Mouse (Mus musculus) brain, embryonic 14.5 days (tissue): ENCODE data around the gene Orai1.

Source experiments
- CTCF ChIP-seq: fragments of 200-500 bp; IDR thresholded peaks from 2 replicates; pipeline ENCODE4 v1.5.1; 2012; ENCODE audit warnings: inconsistent platforms, mild to moderate bottlenecking, moderate library complexity, borderline replicate concordance; ENCODE audit not compliant: insufficient read depth, insufficient read length; ENCODE audit errors: extremely low read depth
- POLR2A ChIP-seq: fragments of 200-500 bp; IDR thresholded peaks from 2 replicates; pipeline ENCODE4 v1.6.1; 2012; ENCODE audit warnings: mild to moderate bottlenecking, inconsistent platforms, borderline replicate concordance; ENCODE audit not compliant: poor library complexity, insufficient read depth, insufficient read length, severe bottlenecking; ENCODE audit errors: extremely low read depth

DNA sequence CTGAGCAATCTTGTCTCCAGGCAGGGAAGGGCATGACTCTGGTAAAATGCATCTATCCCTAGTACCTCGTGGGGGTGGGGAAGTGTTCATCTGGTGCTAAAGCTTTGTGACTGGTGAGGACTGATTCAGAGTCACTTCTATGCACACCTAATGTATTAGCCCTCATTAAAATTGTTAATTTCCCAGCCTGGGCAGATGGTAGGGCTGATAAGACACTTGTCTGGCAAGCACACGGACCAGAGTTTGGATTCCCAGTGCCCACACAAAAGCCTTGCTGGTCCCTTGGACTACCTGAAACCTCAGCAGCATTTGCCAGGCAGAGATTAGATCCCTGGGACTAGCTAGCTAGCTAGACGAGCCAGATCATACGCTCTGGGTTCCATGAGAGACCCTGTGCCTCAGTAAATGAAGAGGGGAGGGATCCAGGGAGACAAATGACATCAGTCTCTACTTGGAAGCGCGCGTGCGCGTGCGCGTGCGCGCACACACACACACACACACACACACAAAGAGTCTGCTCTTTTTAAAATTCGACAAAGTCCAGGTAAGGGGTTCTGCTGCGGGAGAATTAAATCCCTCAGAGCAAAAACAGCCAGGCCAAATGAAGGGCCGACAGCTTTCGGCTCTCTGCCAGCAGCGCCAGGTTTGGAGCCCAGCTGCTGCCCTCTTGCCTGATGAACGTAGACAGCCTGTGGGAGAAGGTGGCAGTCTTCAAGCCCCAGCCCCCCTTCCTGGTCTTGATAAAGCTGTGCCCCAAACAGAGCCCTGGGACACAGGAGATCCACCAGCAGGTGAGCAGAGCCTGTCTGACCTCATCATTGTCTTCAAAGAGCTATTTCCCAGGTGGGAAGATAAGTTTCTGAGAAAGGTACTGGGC is 8.9 kb upstream of the Orai1 start:
- no peak for TF ChIP-seq CTCF
- TF ChIP-seq POLR2A, result no peak
